Mouse (Mus musculus): ENCODE data around the gene Gm45717.
A peak's percentile ranks its signal among the peaks of the same experiment; 100 is the strongest.

Gm45717 gene

DNA sequence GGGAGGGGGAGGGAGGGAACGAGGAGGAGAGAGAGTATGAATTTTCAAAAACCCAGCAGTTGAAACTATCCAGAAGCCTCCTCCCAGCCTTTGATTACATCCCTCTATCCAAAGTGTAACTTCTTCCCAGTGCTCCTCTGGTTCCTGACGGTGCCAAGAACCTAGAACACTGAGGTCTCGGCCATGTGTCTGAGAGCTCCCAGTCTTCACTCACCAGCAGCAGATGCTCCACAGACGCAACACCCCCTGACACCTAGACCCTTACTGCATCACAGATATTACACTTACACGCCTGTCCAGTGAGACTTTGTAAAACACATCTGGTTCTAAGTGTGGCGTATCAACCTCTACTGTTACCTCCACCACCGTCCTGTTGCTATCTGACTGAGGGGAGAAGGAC is 3.3 kb downstream of the Gm45717 start:
- TF ChIP-seq GATA4 (IDR thresholded peaks at IDR 0.05; ENCODE audit: insufficient replicate concordance, low read length) = no peak

- no peak for TF ChIP-seq GATA4 (IDR thresholded peaks at IDR 0.05; ENCODE audit: insufficient replicate concordance, low read length)
Observed at GRCm38 (mm10) chr7:140951765-140952164, 4.0 kb downstream of the Gm45717 start.

GRCm38 (mm10) chr7:140951051-140951450 is 4.7 kb downstream of the Gm45717 start:
- TF ChIP-seq GATA4 (IDR thresholded peaks at IDR 0.05; ENCODE audit: insufficient replicate concordance, low read length) = 0 out of 2 replicates have a peak, but pooled peaks have one; percentile 6

- no peak for TF ChIP-seq GATA4 (IDR thresholded peaks at IDR 0.05; ENCODE audit: insufficient replicate concordance, low read length)
Observed at GRCm38 (mm10) chr7:140949824-140950530, 5.8 kb downstream of the Gm45717 start, which contains the start of gene Ifitm5. TSS of gene Ifitm5 (minus strand) at chr7:140950291.

DNA sequence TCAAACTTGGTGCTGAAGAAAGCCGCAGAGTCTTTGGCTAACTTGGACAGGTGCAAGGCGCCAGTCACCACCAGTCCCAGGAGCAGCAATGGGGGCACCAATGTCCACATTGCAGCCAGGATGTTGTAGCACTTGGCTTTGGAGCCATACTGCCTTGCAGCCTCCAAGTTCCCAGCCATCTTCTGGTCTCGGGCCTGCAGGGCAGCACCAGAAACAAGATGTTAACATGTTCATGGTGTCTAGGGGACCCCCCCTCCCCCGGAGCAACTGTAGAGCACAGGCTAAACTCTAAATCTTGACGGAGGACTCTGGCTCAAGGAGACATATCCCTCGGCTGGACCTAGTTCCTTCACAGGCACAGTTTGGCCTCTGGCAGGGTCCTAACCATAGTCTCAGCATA is 6.5 kb downstream of the Gm45717 start:
- no peak for TF ChIP-seq GATA4 (IDR thresholded peaks at IDR 0.05; ENCODE audit: insufficient replicate concordance, low read length)

DNA sequence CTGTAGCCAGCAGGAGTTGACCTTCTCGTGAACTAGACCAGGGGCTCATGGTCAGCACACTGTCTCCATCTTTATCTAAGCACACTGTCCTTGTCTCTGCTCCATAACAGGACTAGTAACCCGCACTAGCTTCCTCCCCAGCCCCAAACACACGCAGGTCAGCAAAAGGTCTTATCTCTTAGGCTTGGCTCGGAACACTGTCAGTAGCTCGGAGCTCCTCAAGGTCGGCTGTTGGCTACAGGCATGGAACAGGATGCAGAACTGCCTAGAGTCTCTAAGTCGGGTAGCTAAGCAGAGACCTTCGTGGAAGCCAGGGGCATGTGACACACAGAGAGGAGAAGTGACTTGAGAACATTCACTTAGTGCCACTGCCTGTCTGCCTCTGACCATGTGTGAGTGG is 7.6 kb downstream of the Gm45717 start:
- TF ChIP-seq GATA4 (IDR thresholded peaks at IDR 0.05; ENCODE audit: insufficient replicate concordance, low read length) = peak; percentile 96

DNA sequence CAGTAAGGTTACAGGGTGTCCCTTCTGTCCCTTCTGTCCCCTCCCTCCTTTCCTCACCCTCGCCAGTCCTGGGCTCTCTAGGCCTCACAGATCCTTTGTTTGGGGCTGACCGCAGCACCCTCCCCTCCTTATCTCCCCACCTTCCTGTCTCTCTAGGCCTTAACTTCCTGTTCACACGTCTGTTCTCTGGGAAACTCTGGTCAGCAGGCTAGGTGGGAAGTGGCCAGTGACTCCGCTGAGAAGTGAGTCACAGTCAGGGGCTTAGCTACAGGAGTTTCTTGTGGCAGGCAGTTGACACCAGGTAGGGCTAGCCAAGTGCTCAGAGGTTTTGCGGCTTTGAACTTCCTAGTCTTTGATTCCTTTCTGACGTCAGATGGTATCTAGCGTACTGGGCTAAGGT is 8.8 kb downstream of the Gm45717 start:
- TF ChIP-seq GATA4 (IDR thresholded peaks at IDR 0.05; ENCODE audit: insufficient replicate concordance, low read length) = peak; percentile 93; the same call in 1 of the 2 replicates

- no peak for TF ChIP-seq GATA4 (IDR thresholded peaks at IDR 0.05; ENCODE audit: insufficient replicate concordance, low read length)
Observed at GRCm38 (mm10) chr7:140946311-140946710, 9.4 kb downstream of the Gm45717 start.

DNA sequence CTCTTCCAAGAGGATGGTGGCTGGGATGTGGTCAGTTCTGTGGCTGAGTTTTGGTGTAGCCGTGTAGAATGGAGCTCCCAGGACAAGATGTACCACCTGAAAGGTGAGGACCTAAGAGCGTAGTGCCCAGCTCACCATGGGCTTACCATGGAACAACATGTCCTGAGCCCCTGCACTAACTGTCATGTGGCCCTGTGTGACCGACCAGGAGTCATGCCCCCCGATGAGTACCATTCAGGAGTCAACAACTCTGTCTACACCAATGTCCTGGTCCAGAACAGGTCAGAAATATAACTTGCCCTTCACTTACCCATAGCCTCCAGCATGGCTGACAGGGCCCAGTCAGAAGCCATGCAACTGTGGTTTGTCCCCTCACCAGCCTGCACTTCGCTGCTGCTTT is 10.5 kb downstream of the Gm45717 start:
- no peak for TF ChIP-seq GATA4 (IDR thresholded peaks at IDR 0.05; ENCODE audit: insufficient replicate concordance, low read length)

- no peak for TF ChIP-seq GATA4 (IDR thresholded peaks at IDR 0.05; ENCODE audit: insufficient replicate concordance, low read length)
Observed at GRCm38 (mm10) chr7:140944236-140944635, 11.5 kb downstream of the Gm45717 start.

GRCm38 (mm10) chr7:140943356-140943755 is 12.4 kb downstream of the Gm45717 start:
- no peak for TF ChIP-seq GATA4 (IDR thresholded peaks at IDR 0.05; ENCODE audit: insufficient replicate concordance, low read length)

- no peak for TF ChIP-seq GATA4 (IDR thresholded peaks at IDR 0.05; ENCODE audit: insufficient replicate concordance, low read length)
Observed at GRCm38 (mm10) chr7:140942811-140943210, 12.9 kb downstream of the Gm45717 start.

- no peak for TF ChIP-seq GATA4 (IDR thresholded peaks at IDR 0.05; ENCODE audit: insufficient replicate concordance, low read length)
Observed at GRCm38 (mm10) chr7:140942341-140942740, 13.4 kb downstream of the Gm45717 start.

DNA sequence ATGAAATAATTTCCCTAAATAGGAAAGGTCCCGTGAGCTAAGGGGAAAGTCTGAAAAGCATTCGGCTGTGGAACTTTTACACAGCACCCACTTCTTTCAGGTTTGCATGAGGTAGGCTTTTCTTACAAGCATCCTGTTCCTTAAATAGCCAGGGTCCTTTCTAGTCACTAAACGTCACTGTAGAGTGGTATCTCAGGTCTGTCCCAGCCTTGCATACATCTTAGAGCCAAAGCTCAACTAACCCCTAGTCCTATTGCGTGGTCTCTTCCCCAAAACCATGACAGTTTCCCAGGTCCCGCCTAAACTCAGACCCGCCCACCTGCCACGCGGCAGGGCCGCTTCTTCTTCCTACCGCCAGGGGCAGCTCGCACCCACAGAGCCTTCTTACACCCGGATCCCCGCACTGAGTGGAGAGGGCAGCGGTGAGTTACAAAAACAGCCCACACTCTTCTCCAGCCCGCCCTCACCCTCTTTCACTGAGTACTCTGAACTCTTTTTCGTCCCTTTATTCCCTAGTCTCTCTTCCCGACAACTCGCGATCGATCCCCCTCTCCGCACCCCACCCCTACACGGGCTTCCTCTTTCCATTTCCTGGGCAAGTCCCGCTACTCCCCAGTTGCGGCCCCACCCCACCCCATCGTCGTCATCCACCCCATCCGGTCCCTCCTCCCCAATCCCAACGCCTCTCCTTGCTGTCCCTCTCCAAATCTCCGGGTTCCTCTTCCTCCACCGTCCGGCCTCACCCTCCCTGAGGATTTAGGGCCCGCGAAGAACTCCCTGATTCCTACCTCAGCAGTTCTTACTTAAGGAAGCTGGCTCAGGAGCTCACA is 14.3 kb downstream of the Gm45717 start, which contains the start of gene Pgghg:
TSS of gene Pgghg (plus strand) at position 170 of the 830 bp plus-strand sequence.
- peak; percentile 49; the same call in 1 of the 2 replicates for TF ChIP-seq GATA4 (IDR thresholded peaks at IDR 0.05; ENCODE audit: insufficient replicate concordance, low read length)

DNA sequence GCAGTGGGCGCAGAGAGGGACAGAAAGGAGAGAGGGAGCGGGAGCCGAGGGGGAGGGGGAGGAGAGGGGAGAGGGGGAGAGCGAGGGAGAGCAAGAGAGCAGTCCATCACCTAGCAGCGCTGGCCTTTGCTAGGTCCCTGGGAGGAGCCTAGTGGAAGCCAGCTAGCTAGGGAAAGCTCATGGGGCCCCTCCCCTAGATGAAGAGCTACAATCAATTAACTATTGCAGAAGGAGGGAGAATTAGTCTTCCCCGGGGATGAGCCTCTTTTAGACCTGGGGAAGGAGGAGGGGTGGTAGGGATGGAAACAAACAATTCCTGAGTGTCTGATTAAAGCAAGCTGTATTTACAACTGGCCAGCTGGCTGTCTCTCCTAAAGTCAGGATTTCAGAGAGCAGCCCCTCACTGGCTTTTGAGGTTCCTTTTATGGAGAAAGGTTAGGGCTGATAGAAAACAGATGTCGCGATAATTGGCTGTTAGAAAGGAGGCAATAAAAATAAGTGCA is 16.0 kb downstream of the Gm45717 start:
- TF ChIP-seq GATA4 (IDR thresholded peaks at IDR 0.05; ENCODE audit: insufficient replicate concordance, low read length) = no peak

GRCm38 (mm10) chr7:140938896-140939295 is 16.8 kb downstream of the Gm45717 start:
- TF ChIP-seq GATA4 (IDR thresholded peaks at IDR 0.05; ENCODE audit: insufficient replicate concordance, low read length) = no peak
